Mouse (Mus musculus) forebrain, embryonic 13.5 days (tissue): ENCODE measurements around the gene Prok1. TPM values are rescaled to one million over a fixed set of nuclear protein-coding genes. Genes with fewer than 3 reads are reported as not detected.

Source experiments
- ATAC-seq: fragments of 200-750 bp; cut with Nextera tagmentation; 2 replicates; pipeline ENCODE4 v1.8.0; 2017
- H3K27ac ChIP-seq: fragments of 300-500 bp; sonication (generic); 2 replicates; pipeline ENCODE4 v1.5.1; 2015; ENCODE audit warnings: inconsistent platforms, mild to moderate bottlenecking, moderate library complexity
- H3K27me3 ChIP-seq: fragments of 300-500 bp; sonication (generic); 2 replicates; pipeline ENCODE4 v1.6.1; 2015; ENCODE audit warnings: mild to moderate bottlenecking, inconsistent platforms
- H3K36me3 ChIP-seq: fragments of 300-500 bp; sonication (generic); 2 replicates; pipeline ENCODE4 v1.6.1; 2015; ENCODE audit warnings: mild to moderate bottlenecking, inconsistent platforms; ENCODE audit not compliant: poor library complexity, severe bottlenecking
- H3K4me1 ChIP-seq: fragments of 300-500 bp; sonication (generic); 2 replicates; pipeline ENCODE4 v1.6.1; 2015; ENCODE audit warnings: inconsistent platforms
- H3K4me2 ChIP-seq: fragments of 300-500 bp; sonication (generic); 2 replicates; pipeline ENCODE4 v1.6.1; 2015; ENCODE audit warnings: inconsistent platforms, mild to moderate bottlenecking, moderate library complexity
- H3K4me3 ChIP-seq: fragments of 300-500 bp; sonication (generic); 2 replicates; pipeline ENCODE4 v1.5.1; 2015; ENCODE audit warnings: mild to moderate bottlenecking, inconsistent platforms
- H3K9ac ChIP-seq: fragments of 300-500 bp; sonication (generic); 2 replicates; pipeline ENCODE4 v1.6.1; 2015; ENCODE audit warnings: mild to moderate bottlenecking, inconsistent platforms
- H3K9me3 ChIP-seq: fragments of 300-500 bp; sonication (generic); replicated peaks from 2 replicates; pipeline ENCODE4 v1.6.1; 2016; ENCODE audit warnings: inconsistent platforms
- WGBS: fragments of 180-500 bp; shearing (Covaris S2); methylation state at CpG from one replicate; pipeline ENCODE4 v1.1.7; 2015; 5-methylcytosine and 5-hydroxymethylcytosine counted together
- polyA plus RNA-seq: library from polyadenylated mRNA; unstranded; fragments of >200 nt; fragmentation: Nextera tagmentation; extraction: Ambion mirVana; gene quantifications from 2 replicates; pipeline ENCODE4 v1.2.1, GENCODE M21; 2015

The Prok1 gene
- 0.10 TPM in 1 of 2 replicates, not detected in the other for polyA plus RNA-seq

DNA sequence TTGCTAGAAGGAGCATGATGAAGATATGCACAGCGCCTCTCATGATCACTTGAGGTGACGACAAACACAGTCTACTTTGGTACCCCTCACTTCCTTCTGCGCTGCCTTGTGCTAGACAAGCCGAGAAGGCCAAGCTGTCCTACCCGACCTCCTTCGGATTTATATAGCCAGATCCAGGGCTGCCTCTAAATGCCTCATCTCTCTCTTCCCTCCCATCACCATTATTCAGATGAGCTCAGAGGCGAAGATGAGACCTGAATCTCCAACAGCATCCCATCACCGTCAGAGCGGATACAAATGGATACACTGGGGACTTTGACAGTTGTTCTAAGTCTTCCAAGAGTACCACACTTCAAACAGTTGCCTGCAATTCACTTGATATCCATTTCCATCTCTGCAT lies at the start of gene Prok1:
Gene Prok1 (minus strand): TSS at position 101 of the 400 bp plus-strand sequence.
- H3K36me3 ChIP-seq: no peaks in the 10 kb centered on the region

GRCm38 (mm10) chr3:107287346-107287745 lies 47.8 kb upstream of the Prok1 start:
- H3K4me1 ChIP-seq: no peaks in the 10 kb centered on the region
- no peak overlapping the region for H3K27ac ChIP-seq
- no peak overlapping the region for H3K9ac ChIP-seq
- no peak overlapping the region for H3K4me2 ChIP-seq
- H3K4me3 ChIP-seq: no peak overlapping the region
- no peaks in the 10 kb centered on the region for H3K9me3 ChIP-seq
- H3K36me3 ChIP-seq: peaks cover 18% of the 10 kb centered on the region
- no peaks in the 10 kb centered on the region for H3K27me3 ChIP-seq
- ATAC-seq: no peak

More for the DNA sequence above, at the start of gene Prok1:
- no peak within 1 kb of the TSS for H3K9ac ChIP-seq
- H3K9me3 ChIP-seq: no peaks in the 10 kb centered on the region
- H3K4me3 ChIP-seq: no peak within 1 kb of the TSS
- no peak within 1 kb of the TSS for H3K4me2 ChIP-seq
- no peak for ATAC-seq
- H3K27me3 ChIP-seq: peaks cover 21% of the 10 kb centered on the region; the same call in 1 of the 2 replicates
- H3K27ac ChIP-seq: no peak within 1 kb of the TSS
- WGBS: 90% methylated on average over 9 of the region's 9 CpGs
- H3K4me1 ChIP-seq: peaks cover 11% of the 10 kb centered on the region

- ATAC-seq: no peak
- H3K9me3 ChIP-seq: no peaks in the 10 kb centered on the region
- no peaks in the 10 kb centered on the region for H3K4me1 ChIP-seq
- no peak overlapping the region for H3K27ac ChIP-seq
- H3K36me3 ChIP-seq: peaks cover 21% of the 10 kb centered on the region
- H3K4me2 ChIP-seq: no peak overlapping the region
- H3K4me3 ChIP-seq: no peak overlapping the region
- no peak overlapping the region for H3K9ac ChIP-seq
- H3K27me3 ChIP-seq: no peaks in the 10 kb centered on the region
- 81% methylated on average over 2 of the region's 2 CpGs for WGBS
These were observed 46.6 kb upstream of the Prok1 start for GRCm38 (mm10) chr3:107286123-107286522.

GRCm38 (mm10) chr3:107278479-107279269 lies 39.2 kb upstream of the Prok1 start, which contains the start of gene Lamtor5:
Gene Lamtor5 (plus strand): TSS chr3:107278858.
- H3K9ac ChIP-seq: peak within 1 kb of the TSS; percentile 83
- peak within 1 kb of the TSS; percentile 86 for H3K4me2 ChIP-seq
- peaks cover 10% of the 10 kb centered on the region for H3K36me3 ChIP-seq
- peak within 1 kb of the TSS; percentile 91 for H3K4me3 ChIP-seq
- H3K4me1 ChIP-seq: peaks cover 16% of the 10 kb centered on the region
- H3K27ac ChIP-seq: no peak within 1 kb of the TSS
- WGBS: 3% methylated on average over 43 of the region's 43 CpGs
- ATAC-seq: peak; percentile 94
- H3K27me3 ChIP-seq: no peaks in the 10 kb centered on the region
- H3K9me3 ChIP-seq: no peaks in the 10 kb centered on the region

DNA sequence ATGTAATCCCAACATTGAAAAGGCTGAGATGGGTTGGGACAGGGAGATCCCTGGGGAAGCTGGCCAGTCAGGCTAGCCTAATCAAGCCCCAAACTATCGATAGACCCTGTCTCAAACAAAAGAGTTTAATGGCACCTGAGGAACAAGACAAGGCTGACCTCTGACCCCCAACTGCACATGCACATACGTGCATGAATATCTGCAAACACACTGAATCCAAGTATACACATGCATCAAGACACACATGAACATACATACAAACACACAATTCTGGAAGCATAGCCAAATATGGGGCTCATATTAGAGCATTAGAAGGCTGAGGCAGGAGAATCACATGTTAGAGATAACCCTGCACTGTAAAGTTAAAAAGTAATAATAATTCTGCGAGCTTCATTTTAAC lies 37.1 kb upstream of the Prok1 start:
- no peak overlapping the region for H3K4me3 ChIP-seq
- H3K4me1 ChIP-seq: peaks cover 16% of the 10 kb centered on the region
- H3K36me3 ChIP-seq: no peaks in the 10 kb centered on the region
- no peaks in the 10 kb centered on the region for H3K9me3 ChIP-seq
- H3K27ac ChIP-seq: no peak overlapping the region
- no peaks in the 10 kb centered on the region for H3K27me3 ChIP-seq
- 91% methylated on average over 3 of the region's 3 CpGs for WGBS
- no peak overlapping the region for H3K9ac ChIP-seq
- no peak overlapping the region for H3K4me2 ChIP-seq
- ATAC-seq: no peak

GRCm38 (mm10) chr3:107275996-107276395 lies 36.5 kb upstream of the Prok1 start:
- WGBS: 59% methylated on average over 4 of the region's 4 CpGs
- Histone ChIP-seq H3K4me3 (no peak overlapping the region), H3K4me1 (peaks cover 16% of the 10 kb centered on the region), H3K27me3 (no peaks in the 10 kb centered on the region), H3K9me3 (no peaks in the 10 kb centered on the region), H3K27ac (no peak overlapping the region), H3K4me2 (no peak overlapping the region), H3K36me3 (no peaks in the 10 kb centered on the region), H3K9ac (no peak overlapping the region)
- ATAC-seq: no peak

DNA sequence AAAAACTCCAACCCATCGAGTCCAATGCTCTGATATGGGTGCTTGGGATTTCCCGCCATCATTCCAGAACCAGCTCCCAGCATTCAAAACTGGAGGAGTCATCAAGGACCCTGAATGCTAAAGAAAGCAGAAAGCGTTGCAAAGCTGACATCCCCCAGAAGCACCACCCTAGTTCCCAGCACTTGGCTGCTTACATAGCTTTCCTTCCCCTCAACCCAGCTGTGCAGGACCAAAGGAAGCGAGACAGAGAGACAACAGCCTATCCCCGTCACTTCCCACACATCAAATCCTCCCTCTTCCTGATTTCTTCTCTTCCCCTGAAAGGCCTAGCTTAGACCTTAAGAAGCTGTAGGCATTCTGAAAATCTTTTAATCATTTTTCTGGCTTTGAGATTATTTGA lies 35.8 kb upstream of the Prok1 start:
- no peaks in the 10 kb centered on the region for H3K36me3 ChIP-seq
- WGBS: 67% methylated on average over 5 of the region's 5 CpGs
- no peak overlapping the region for H3K9ac ChIP-seq
- no peaks in the 10 kb centered on the region for H3K9me3 ChIP-seq
- no peak overlapping the region for H3K27ac ChIP-seq
- H3K4me1 ChIP-seq: peaks cover 14% of the 10 kb centered on the region
- no peaks in the 10 kb centered on the region for H3K27me3 ChIP-seq
- no peak overlapping the region for H3K4me3 ChIP-seq
- H3K4me2 ChIP-seq: no peak overlapping the region
- ATAC-seq: no peak

GRCm38 (mm10) chr3:107273820-107274219 lies 34.3 kb upstream of the Prok1 start:
- WGBS: 11% methylated on average over 3 of the region's 3 CpGs

DNA sequence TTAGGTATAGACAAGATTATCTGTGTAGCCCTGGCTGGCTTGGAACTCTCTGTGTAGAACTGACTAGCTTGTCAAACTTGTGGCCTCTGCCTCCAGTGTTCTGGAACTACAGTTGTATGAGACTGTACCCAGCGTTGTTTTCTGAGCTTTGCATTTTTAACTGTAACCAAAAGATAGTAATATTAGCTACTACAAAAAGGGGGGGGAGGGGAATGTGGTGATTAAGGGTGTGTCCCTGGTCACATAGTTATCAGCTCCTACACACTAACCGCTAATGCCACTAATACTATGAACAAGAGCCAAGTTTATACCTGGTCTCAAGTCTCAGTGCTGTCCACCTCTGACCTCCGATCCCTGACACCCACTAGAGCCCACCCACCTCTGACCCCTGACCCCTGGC lies 32.9 kb upstream of the Prok1 start:
- no peak overlapping the region for H3K4me2 ChIP-seq
- no peak overlapping the region for H3K27ac ChIP-seq
- H3K36me3 ChIP-seq: no peaks in the 10 kb centered on the region
- no peaks in the 10 kb centered on the region for H3K4me1 ChIP-seq
- no peak overlapping the region for H3K9ac ChIP-seq
- no peak for ATAC-seq
- no peaks in the 10 kb centered on the region for H3K9me3 ChIP-seq
- no peaks in the 10 kb centered on the region for H3K27me3 ChIP-seq
- WGBS: 92% methylated on average over 3 of the region's 3 CpGs
- H3K4me3 ChIP-seq: no peak overlapping the region

More at GRCm38 (mm10) chr3:107273820-107274219, 34.3 kb upstream of the Prok1 start:
- H3K36me3 ChIP-seq: no peaks in the 10 kb centered on the region
- ATAC-seq: peak; percentile 81
- no peaks in the 10 kb centered on the region for H3K9me3 ChIP-seq
- H3K9ac ChIP-seq: no peak overlapping the region
- no peak overlapping the region for H3K27ac ChIP-seq
- H3K4me3 ChIP-seq: no peak overlapping the region
- no peak overlapping the region for H3K4me2 ChIP-seq
- peaks cover 4% of the 10 kb centered on the region; the same call in 1 of the 2 replicates for H3K4me1 ChIP-seq
- no peaks in the 10 kb centered on the region for H3K27me3 ChIP-seq

GRCm38 (mm10) chr3:107266814-107267345 lies 27.4 kb upstream of the Prok1 start:
- no peak for ATAC-seq
- H3K36me3 ChIP-seq: no peaks in the 10 kb centered on the region
- no peaks in the 10 kb centered on the region for H3K27me3 ChIP-seq
- H3K9me3 ChIP-seq: no peaks in the 10 kb centered on the region
- no peak overlapping the region for H3K4me3 ChIP-seq
- H3K4me2 ChIP-seq: no peak overlapping the region
- H3K4me1 ChIP-seq: peaks cover 1% of the 10 kb centered on the region
- H3K27ac ChIP-seq: no peak overlapping the region
- 75% methylated on average over 2 of the region's 2 CpGs for WGBS
- H3K9ac ChIP-seq: no peak overlapping the region

DNA sequence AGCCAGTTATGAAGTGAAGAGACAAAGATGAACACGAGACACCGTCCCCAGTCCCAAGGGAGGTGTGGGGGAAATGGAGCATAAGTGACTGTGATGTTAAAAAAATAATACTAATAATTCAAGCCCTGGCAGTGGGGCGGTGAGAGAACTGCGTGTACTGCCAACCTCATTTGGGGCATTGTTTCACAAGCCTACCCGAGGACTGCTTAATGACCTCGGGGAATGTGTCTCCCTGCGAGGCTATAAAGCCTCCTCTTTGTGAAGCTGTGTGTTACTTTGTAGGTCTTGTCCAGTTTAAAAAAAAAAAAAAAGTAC lies 22.3 kb upstream of the Prok1 start:
- Histone ChIP-seq H3K4me3 (no peak overlapping the region), H3K9me3 (no peaks in the 10 kb centered on the region), H3K27ac (no peak overlapping the region), H3K4me2 (no peak overlapping the region), H3K27me3 (no peaks in the 10 kb centered on the region), H3K9ac (no peak overlapping the region), H3K36me3 (no peaks in the 10 kb centered on the region), H3K4me1 (peaks cover 15% of the 10 kb centered on the region)
- WGBS: 34% methylated on average over 7 of the region's 7 CpGs
- ATAC-seq: no peak; the same call in 1 of the 2 replicates

DNA sequence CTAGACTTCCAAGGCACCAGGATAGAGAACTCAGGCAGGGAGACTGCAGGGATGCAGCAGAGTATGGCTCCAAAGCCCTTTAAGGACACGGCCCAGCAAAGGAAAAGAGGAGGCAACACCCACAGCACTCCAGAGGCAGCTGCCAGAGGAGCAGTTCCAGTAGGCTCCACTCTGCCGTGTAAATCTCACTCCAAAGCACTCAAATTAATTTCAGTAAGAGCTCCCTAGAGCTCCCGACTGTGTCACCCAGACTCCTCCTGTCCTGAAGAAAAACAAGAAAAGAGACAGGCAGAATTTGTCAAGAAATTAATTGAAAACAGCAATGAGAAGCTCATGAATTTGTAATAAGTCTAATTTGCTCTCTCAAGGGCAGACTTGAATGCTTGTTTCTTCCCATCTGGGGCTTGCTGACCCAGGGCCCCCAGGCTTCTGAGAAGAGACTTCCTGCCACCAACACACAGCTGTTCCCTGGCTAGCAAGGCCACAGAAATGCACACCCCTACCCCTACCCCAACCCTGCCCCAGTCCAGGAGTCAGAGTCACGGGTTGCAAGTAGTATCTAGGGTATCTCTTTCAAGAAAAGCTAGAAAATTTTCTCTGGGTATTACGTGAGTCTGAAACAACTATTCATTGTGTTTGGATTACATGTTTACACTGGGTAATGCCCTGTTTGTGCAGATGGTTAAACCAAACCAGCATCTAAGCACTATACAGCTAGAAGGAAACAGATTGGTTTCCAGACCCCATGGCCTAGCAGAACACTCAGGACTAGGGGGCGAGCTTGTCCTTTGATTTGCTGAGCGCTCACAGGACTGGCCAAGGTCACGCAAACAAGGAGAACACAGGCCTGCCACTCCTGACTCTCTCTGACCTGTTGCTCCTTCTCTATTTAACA lies 21.7 kb upstream of the Prok1 start:
- Histone ChIP-seq H3K27ac (peak overlapping the region; percentile 51), H3K4me2 (no peak overlapping the region), H3K4me1 (peaks cover 15% of the 10 kb centered on the region), H3K4me3 (no peak overlapping the region), H3K27me3 (no peaks in the 10 kb centered on the region), H3K36me3 (no peaks in the 10 kb centered on the region), H3K9ac (no peak overlapping the region), H3K9me3 (no peaks in the 10 kb centered on the region)
- WGBS: 54% methylated on average over 8 of the region's 8 CpGs
- ATAC-seq: peak; percentile 72
